Mouse (Mus musculus) erythroblast, embryonic 14.5 days (primary cell): Measurements from ENCODE around the gene Tbc1d9.

ENCODE experiments used
- GATA1 ChIP-seq: IDR thresholded peaks from 2 replicates; pipeline ENCODE4 v1.6.1; 2012; ENCODE audit warnings: low read length, inconsistent platforms, mixed read lengths
- TAL1 ChIP-seq: IDR thresholded peaks from 3 replicates; pipeline ENCODE4 v1.6.1; 2012; ENCODE audit warnings: low read length, inconsistent platforms, mixed read lengths

- TF ChIP-seq TAL1 (no peak), GATA1 (no peak)
Measured at GRCm38 (mm10) chr8:83300135-83300534, 135.0 kb downstream of the Tbc1d9 start.
